Mouse (Mus musculus): ENCODE results near the gene Ing4.

DNA sequence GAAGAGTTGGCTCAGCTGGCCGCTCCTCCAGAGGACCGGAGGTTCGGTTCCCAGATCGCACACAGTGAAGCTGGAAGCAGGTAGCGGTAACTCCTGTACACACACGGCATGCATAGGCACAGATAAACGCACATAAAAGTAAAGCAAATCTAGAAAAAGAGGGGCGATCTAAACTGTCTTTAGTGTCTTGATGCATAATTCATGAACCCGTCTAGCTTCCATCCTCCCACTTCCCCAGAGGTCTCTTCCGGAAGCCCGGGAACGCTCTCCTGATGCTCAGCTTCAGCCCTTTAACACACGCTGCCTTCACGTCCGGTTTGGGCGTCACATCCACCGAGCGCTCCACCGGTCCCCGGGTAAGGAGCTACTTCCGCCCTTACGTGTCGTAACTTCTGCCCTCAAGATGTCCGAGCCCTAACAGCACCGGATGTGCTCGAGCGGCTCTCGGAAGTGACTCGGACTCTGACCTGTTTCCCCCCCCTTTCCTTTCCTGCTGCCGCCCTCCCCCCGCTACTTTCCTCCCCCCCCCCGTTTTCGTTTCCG, 30.9 kb upstream of the Ing4 start:
- TF ChIP-seq CTCF (IDR thresholded peaks at IDR 0.05; ENCODE audit: extremely low read depth, insufficient read depth, insufficient read length, insufficient replicate concordance) (no peak), POLR2A (IDR thresholded peaks at IDR 0.05; ENCODE audit: low read depth, low read length) (peak; percentile 80; the same call in 1 of the 2 replicates)

Measured in spleen, adult 2 months (tissue).